Mouse (Mus musculus) embryonic fibroblast, embryonic 13.5 days (primary cell): ENCODE measurements at regions not wholly inside any gene's neighbourhood (a gene's known extent, or its start where the extent isn't known, plus 50 kb on each side); places are given as distances from the start of the nearest gene placed in this dataset.

Experiments used
- CTCF ChIP-seq: IDR thresholded peaks from 2 replicates; pipeline ENCODE4 v1.5.1; 2011; ENCODE audit warnings: mild to moderate bottlenecking, control low read depth, low read length, moderate library complexity, borderline replicate concordance; ENCODE audit not compliant: insufficient read depth
- POLR2A ChIP-seq: IDR thresholded peaks from 2 replicates; pipeline ENCODE4 v1.6.1; 2011; ENCODE audit warnings: low read depth, mild to moderate bottlenecking, control low read depth, low read length, moderate library complexity

GRCm38 (mm10) chr5:53401093-53401492, 64.9 kb upstream of the Rbpj start:
- no peak for TF ChIP-seq POLR2A
- TF ChIP-seq CTCF: no peak
